Mouse (Mus musculus) liver, postnatal 0 days (tissue): ENCODE measurements around the gene Tmc8.

Source experiments
- CTCF ChIP-seq: sonication (generic); IDR thresholded peaks from 2 replicates; pipeline ENCODE4 v1.5.1; 2016; ENCODE audit warnings: antibody characterized with exemption, low read depth
- EP300 ChIP-seq: IDR thresholded peaks from 2 replicates; pipeline ENCODE4 v1.6.1; 2016; ENCODE audit warnings: antibody characterized with exemption, low read depth, mild to moderate bottlenecking

DNA sequence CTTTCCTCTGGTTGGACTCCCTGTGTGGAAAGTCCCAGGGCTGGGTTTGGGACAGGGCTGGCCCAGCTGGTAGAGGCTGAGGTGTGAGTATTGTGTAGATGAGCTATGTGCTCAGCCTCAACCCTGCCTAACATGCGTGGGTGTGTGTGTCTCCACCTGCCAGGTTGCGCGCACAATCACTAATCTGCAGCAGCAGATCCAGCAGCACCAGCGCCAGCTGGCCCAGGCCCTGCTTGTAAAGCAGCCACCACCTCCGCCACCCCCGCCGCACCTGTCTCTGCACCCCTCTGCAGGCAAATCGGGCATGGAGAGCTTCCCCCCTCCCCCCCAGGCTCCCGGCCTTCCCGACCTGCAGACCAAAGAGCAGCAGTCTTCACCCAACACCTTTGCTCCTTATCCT is 32.5 kb upstream of the Tmc8 start:
- TF ChIP-seq CTCF (no peak), EP300 (no peak)
